Mouse (Mus musculus): ENCODE data around the gene Fosl1. TPM values are rescaled to one million over a fixed set of nuclear protein-coding genes. Genes with fewer than 3 reads are reported as not detected.

Gene Fosl1
- not detected for polyA plus RNA-seq (2014; fragmentation: Illumina TruSeq; extraction: RNeasy Lipid Tissue Mini Kit (QIAGEN cat#74804); ENCODE audit: low replicate concordance)

GRCm38 (mm10) chr19:5447515-5448353 is at the start of gene Fosl1:
Gene Fosl1 (plus strand): TSS chr19:5447547.

DNA sequence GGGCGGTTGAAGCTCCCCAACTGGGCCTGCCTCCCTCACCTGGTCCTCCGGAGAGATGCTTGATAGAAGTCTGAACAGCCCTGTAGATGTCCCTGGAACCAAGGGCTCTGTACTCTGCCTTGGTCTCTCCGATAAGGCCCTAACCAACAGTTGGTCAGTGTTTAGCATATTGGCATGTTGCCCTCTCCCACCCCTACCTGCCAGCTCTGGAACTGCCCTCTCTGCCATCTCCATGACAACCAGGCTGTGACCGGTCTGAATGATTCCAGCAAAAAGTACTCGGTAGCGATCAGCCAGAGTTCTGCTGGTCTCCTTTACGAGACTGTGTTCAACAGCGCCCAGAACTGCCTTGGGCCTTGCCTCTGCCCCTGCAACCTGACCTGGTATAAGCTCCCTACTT is 45.1 kb upstream of the Fosl1 start, which contains the start of gene Tsga10ip:
Tsga10ip (minus strand) TSS at position 234 of the 400 bp plus-strand sequence.

GRCm38 (mm10) chr19:5424782-5425741 is 22.3 kb upstream of the Fosl1 start, which contains the start of the genes Drap1 and AI837181:
Gene Drap1 (minus strand): TSS chr19:5424979.
Gene AI837181 (plus strand): TSS chr19:5425144.

DNA sequence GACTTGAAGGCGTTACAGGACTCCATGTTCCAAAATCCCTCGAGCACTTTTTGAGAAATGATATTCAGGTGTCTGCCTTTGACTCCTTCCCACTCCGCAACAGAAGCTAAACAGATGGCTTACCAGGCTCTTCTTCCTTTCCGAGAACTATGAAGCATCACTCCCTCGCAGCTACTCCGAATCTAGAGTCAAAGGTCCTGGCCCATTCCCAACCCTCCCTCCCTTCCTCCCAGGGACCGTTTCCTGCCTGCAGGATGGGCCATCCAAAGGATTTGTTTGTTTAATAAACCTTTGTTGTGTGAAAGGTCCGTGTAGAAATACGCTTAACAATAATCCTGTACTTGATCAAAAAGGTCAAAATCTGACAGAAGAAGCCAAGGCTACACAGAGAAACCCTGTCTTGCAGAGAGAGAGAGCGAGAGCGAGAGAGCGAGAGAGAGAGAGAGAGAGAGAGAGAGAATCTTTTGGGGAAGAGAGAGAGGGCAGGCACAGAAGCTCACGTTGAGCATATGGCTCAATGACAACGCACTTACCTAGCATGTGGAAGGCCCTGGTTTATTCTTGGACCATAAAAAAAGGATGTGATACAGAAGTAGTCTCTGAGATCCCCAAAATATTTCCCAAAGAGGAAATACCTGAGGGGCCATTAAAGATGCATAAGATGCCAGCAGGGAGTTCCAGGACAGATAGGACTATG is 10.5 kb downstream of the Fosl1 start, which contains the start of gene Ccdc85b:
Ccdc85b (minus strand) TSS at position 149 of the 697 bp plus-strand sequence.

GRCm38 (mm10) chr19:5460465-5460911 is 13.1 kb downstream of the Fosl1 start, which contains the start of gene Fibp:
Gene Fibp (plus strand): TSS chr19:5460615.

DNA sequence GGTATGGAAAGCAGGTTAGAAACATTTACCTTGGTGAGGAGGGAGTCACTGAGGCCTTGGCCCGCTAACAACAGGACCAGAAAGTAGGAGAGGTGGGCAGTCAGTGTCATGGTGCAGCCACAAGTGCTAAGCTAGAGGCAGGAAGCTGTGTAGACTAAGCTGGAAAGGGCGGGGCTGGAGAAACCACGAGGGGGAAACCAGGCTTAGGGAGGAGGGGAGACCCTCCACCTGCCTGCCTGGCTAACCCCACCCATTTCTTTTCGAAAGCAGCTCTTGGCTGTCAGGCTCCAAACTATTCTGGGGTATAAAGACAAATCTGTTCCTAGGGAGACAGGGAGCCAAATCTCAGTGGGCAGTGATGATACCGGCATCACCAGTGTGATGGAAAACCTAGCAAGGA is 21.0 kb downstream of the Fosl1 start, which contains the start of gene Ctsw:
Ctsw (minus strand) TSS at position 134 of the 400 bp plus-strand sequence.

GRCm38 (mm10) chr19:5473720-5474119 is 26.4 kb downstream of the Fosl1 start, which contains the start of gene Efemp2:
Gene Efemp2 (plus strand): TSS chr19:5473954.

DNA sequence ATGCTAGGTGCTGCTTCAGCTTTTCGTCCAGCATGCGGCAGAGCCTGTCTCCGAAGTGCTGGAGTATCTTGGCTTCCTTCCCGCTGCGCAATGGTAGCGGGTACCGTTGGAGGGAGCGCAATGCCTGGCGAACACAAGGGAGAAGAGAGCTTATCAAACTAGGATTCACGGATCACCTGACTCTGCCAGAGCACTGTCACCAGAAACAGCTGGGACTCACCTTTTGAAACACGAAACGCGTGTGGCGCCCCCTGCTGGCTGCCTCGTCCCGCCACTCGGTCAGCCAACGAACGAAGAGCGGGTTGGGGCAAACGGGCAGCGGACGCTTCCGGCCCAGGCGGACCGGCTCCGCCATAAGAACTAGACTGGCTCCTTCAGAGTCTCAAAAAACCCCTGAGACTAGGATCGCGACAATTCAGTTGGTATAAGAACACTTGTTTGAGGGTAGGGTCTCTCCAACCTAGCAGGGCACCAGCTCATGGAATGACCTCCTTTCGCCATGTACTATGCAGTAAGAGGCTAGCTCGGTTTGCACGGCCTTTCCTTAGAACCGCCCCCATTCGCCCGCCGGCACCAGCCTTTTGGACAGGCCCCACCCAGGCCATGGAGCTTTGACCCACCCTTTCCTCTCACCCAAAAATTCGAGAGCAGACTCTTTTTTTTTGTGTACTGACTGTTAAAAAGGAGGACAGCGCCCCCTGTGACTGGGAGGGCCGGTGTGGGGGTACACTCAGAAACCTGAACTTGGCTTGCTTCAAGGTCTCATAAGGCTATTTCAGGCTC is 40.6 kb downstream of the Fosl1 start, which contains the start of gene Mus81:
Mus81 (minus strand) TSS at position 635 of the 783 bp plus-strand sequence.

GRCm38 (mm10) chr19:5490313-5490897 is 43.1 kb downstream of the Fosl1 start, which contains the start of gene Cfl1:
Gene Cfl1 (plus strand): TSS chr19:5490455.

DNA sequence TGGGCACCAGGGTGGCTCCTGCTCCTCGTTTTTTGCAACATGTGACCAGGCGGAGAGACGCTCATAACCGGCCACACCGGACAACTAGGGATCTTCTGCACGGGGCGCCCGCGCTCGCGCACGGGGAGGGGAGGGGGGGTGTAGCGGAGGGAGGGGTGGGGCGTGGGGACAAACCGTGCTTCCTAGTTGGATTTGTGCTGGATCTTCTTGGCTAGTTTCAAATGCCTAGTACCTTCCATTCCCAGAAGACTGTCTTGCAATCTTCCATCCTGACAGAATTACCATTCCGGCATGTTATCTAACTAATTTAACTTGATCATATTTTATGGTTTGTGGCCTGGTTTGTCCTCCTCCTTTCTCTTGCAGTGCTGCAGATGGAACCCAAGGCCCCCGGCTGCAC is 56.3 kb downstream of the Fosl1 start, which contains the start of gene 1700020D05Rik:
1700020D05Rik (minus strand) TSS at position 101 of the 400 bp plus-strand sequence.

Other genes starting within 250 kb of the Fosl1 start
- gene Pacs1, start 174.4 kb upstream of the Fosl1 start, polyA plus RNA-seq (2014; fragmentation: Illumina TruSeq; extraction: RNeasy Lipid Tissue Mini Kit (QIAGEN cat#74804); ENCODE audit: low replicate concordance): 0.74 TPM
- 25.7 TPM for gene Sf3b2, start 152.1 kb upstream of the Fosl1 start, polyA plus RNA-seq (2014; fragmentation: Illumina TruSeq; extraction: RNeasy Lipid Tissue Mini Kit (QIAGEN cat#74804); ENCODE audit: low replicate concordance)
- gene Gal3st3, start 149.2 kb upstream of the Fosl1 start, polyA plus RNA-seq (2014; fragmentation: Illumina TruSeq; extraction: RNeasy Lipid Tissue Mini Kit (QIAGEN cat#74804); ENCODE audit: low replicate concordance): not detected
- not detected for gene Catsper1, start 111.8 kb upstream of the Fosl1 start, polyA plus RNA-seq (2014; fragmentation: Illumina TruSeq; extraction: RNeasy Lipid Tissue Mini Kit (QIAGEN cat#74804); ENCODE audit: low replicate concordance)
- gene Cst6, start 98.0 kb upstream of the Fosl1 start, polyA plus RNA-seq (2014; fragmentation: Illumina TruSeq; extraction: RNeasy Lipid Tissue Mini Kit (QIAGEN cat#74804); ENCODE audit: low replicate concordance): 1.3 TPM
- 18.5 TPM for gene Eif1ad, start 80.8 kb upstream of the Fosl1 start, polyA plus RNA-seq (2014; fragmentation: Illumina TruSeq; extraction: RNeasy Lipid Tissue Mini Kit (QIAGEN cat#74804); ENCODE audit: low replicate concordance)
- gene Banf1, start 80.4 kb upstream of the Fosl1 start, polyA plus RNA-seq (2014; fragmentation: Illumina TruSeq; extraction: RNeasy Lipid Tissue Mini Kit (QIAGEN cat#74804); ENCODE audit: low replicate concordance): 4.5 TPM
- 1.6 TPM for gene Sart1, start 58.8 kb upstream of the Fosl1 start, polyA plus RNA-seq (2014; fragmentation: Illumina TruSeq; extraction: RNeasy Lipid Tissue Mini Kit (QIAGEN cat#74804); ENCODE audit: low replicate concordance)
- gene Tsga10ip, start 45.0 kb upstream of the Fosl1 start, polyA plus RNA-seq (2014; fragmentation: Illumina TruSeq; extraction: RNeasy Lipid Tissue Mini Kit (QIAGEN cat#74804); ENCODE audit: low replicate concordance): not detected
- 1.9 TPM for gene Drap1, start 22.6 kb upstream of the Fosl1 start, polyA plus RNA-seq (2014; fragmentation: Illumina TruSeq; extraction: RNeasy Lipid Tissue Mini Kit (QIAGEN cat#74804); ENCODE audit: low replicate concordance)
- gene AI837181, start 22.4 kb upstream of the Fosl1 start, polyA plus RNA-seq (2014; fragmentation: Illumina TruSeq; extraction: RNeasy Lipid Tissue Mini Kit (QIAGEN cat#74804); ENCODE audit: low replicate concordance): not detected
- gene Ccdc85b, start 10.3 kb downstream of the Fosl1 start, polyA plus RNA-seq (2014; fragmentation: Illumina TruSeq; extraction: RNeasy Lipid Tissue Mini Kit (QIAGEN cat#74804); ENCODE audit: low replicate concordance): 0.15 TPM
- gene Fibp, start 13.1 kb downstream of the Fosl1 start, polyA plus RNA-seq (2014; fragmentation: Illumina TruSeq; extraction: RNeasy Lipid Tissue Mini Kit (QIAGEN cat#74804); ENCODE audit: low replicate concordance): 2.7 TPM
- gene Ctsw, start 21.0 kb downstream of the Fosl1 start, polyA plus RNA-seq (2014; fragmentation: Illumina TruSeq; extraction: RNeasy Lipid Tissue Mini Kit (QIAGEN cat#74804); ENCODE audit: low replicate concordance): not detected
- 0.74 TPM for gene Efemp2, start 26.4 kb downstream of the Fosl1 start, polyA plus RNA-seq (2014; fragmentation: Illumina TruSeq; extraction: RNeasy Lipid Tissue Mini Kit (QIAGEN cat#74804); ENCODE audit: low replicate concordance)
- gene Mus81, start 40.9 kb downstream of the Fosl1 start, polyA plus RNA-seq (2014; fragmentation: Illumina TruSeq; extraction: RNeasy Lipid Tissue Mini Kit (QIAGEN cat#74804); ENCODE audit: low replicate concordance): not detected
- 164 TPM for gene Cfl1, start 42.9 kb downstream of the Fosl1 start, polyA plus RNA-seq (2014; fragmentation: Illumina TruSeq; extraction: RNeasy Lipid Tissue Mini Kit (QIAGEN cat#74804); ENCODE audit: low replicate concordance)
- not detected for gene 1700020D05Rik, start 56.2 kb downstream of the Fosl1 start, polyA plus RNA-seq (2014; fragmentation: Illumina TruSeq; extraction: RNeasy Lipid Tissue Mini Kit (QIAGEN cat#74804); ENCODE audit: low replicate concordance)
- gene Snx32, start 63.0 kb downstream of the Fosl1 start, polyA plus RNA-seq (2014; fragmentation: Illumina TruSeq; extraction: RNeasy Lipid Tissue Mini Kit (QIAGEN cat#74804); ENCODE audit: low replicate concordance): not detected
- 9.6 TPM for gene Ovol1, start 113.1 kb downstream of the Fosl1 start, polyA plus RNA-seq (2014; fragmentation: Illumina TruSeq; extraction: RNeasy Lipid Tissue Mini Kit (QIAGEN cat#74804); ENCODE audit: low replicate concordance)
- gene Ap5b1, start 120.5 kb downstream of the Fosl1 start, polyA plus RNA-seq (2014; fragmentation: Illumina TruSeq; extraction: RNeasy Lipid Tissue Mini Kit (QIAGEN cat#74804); ENCODE audit: low replicate concordance): not detected
- 0.71 TPM for gene Rnaseh2c, start 154.3 kb downstream of the Fosl1 start, polyA plus RNA-seq (2014; fragmentation: Illumina TruSeq; extraction: RNeasy Lipid Tissue Mini Kit (QIAGEN cat#74804); ENCODE audit: low replicate concordance)
- 19.1 TPM for gene Kat5, start 162.7 kb downstream of the Fosl1 start, polyA plus RNA-seq (2014; fragmentation: Illumina TruSeq; extraction: RNeasy Lipid Tissue Mini Kit (QIAGEN cat#74804); ENCODE audit: low replicate concordance)
- 0.26 TPM for gene Rela, start 189.9 kb downstream of the Fosl1 start, polyA plus RNA-seq (2014; fragmentation: Illumina TruSeq; extraction: RNeasy Lipid Tissue Mini Kit (QIAGEN cat#74804); ENCODE audit: low replicate concordance)
- gene Sipa1, start 216.2 kb downstream of the Fosl1 start, polyA plus RNA-seq (2014; fragmentation: Illumina TruSeq; extraction: RNeasy Lipid Tissue Mini Kit (QIAGEN cat#74804); ENCODE audit: low replicate concordance): 1.6 TPM
- gene Map3k11, start 241.2 kb downstream of the Fosl1 start, polyA plus RNA-seq (2014; fragmentation: Illumina TruSeq; extraction: RNeasy Lipid Tissue Mini Kit (QIAGEN cat#74804); ENCODE audit: low replicate concordance): 0.41 TPM
- gene Pcnx3, start 241.4 kb downstream of the Fosl1 start, polyA plus RNA-seq (2014; fragmentation: Illumina TruSeq; extraction: RNeasy Lipid Tissue Mini Kit (QIAGEN cat#74804); ENCODE audit: low replicate concordance): 0.22 TPM

Measured in small intestine, adult 10 weeks (tissue).